Mouse (Mus musculus): ENCODE measurements around the gene Clock. TPM values are rescaled to one million over a fixed set of nuclear protein-coding genes. Genes with fewer than 3 reads are reported as not detected.

The Clock gene
- polyA plus RNA-seq, 1 experiment from 2014 or later: 15.2 TPM

GRCm38 (mm10) chr5:76182326-76182725 lies 122.3 kb downstream of the Clock start:
- H3K9ac ChIP-seq (ENCODE audit: low read length): no peak overlapping the region
- no peak overlapping the region for H3K27ac ChIP-seq (ENCODE audit: low read depth, low read length)
- H3K27me3 ChIP-seq (ENCODE audit: control insufficient read depth, insufficient read depth, low read length): no peaks in the 10 kb centered on the region
- H3K4me2 ChIP-seq (ENCODE audit: low read depth, low read length, severe bottlenecking): no peak overlapping the region
- peaks cover 6% of the 10 kb centered on the region; the same call in 1 of the 2 replicates for H3K4me1 ChIP-seq (replicated peaks; ENCODE audit: control insufficient read depth, insufficient read depth, low read length)
- ATAC-seq (replicated peaks; ENCODE audit: low FRiP score) (no peak), DNase-seq (ENCODE audit: low spot score) (no peak)
- no peaks in the 10 kb centered on the region for H3K9me3 ChIP-seq (ENCODE audit: control insufficient read depth, low read length)
- H3K36me3 ChIP-seq (ENCODE audit: control insufficient read depth, insufficient read depth, low read length): no peaks in the 10 kb centered on the region
- no peak overlapping the region for H3K4me3 ChIP-seq (ENCODE audit: low read depth, low read length)
- WGBS: 71% methylated on average over 3 of the region's 3 CpGs

GRCm38 (mm10) chr5:76179791-76180190 lies 124.8 kb downstream of the Clock start:
- 84% methylated on average over 5 of the region's 5 CpGs for WGBS
- DNase-seq (ENCODE audit: low spot score): no peak
- H3K9me3 ChIP-seq (ENCODE audit: control insufficient read depth, low read length): no peaks in the 10 kb centered on the region
- ATAC-seq (replicated peaks; ENCODE audit: low FRiP score): no peak
- H3K27me3 ChIP-seq (ENCODE audit: control insufficient read depth, insufficient read depth, low read length): no peaks in the 10 kb centered on the region
- H3K4me3 ChIP-seq (ENCODE audit: low read depth, low read length): no peak overlapping the region
- no peak overlapping the region for H3K27ac ChIP-seq (ENCODE audit: low read depth, low read length)
- H3K4me2 ChIP-seq (ENCODE audit: low read depth, low read length, severe bottlenecking): no peak overlapping the region
- H3K36me3 ChIP-seq (ENCODE audit: control insufficient read depth, insufficient read depth, low read length): no peaks in the 10 kb centered on the region
- H3K4me1 ChIP-seq (replicated peaks; ENCODE audit: control insufficient read depth, insufficient read depth, low read length): no peaks in the 10 kb centered on the region
- no peak overlapping the region for H3K9ac ChIP-seq (ENCODE audit: low read length)

DNA sequence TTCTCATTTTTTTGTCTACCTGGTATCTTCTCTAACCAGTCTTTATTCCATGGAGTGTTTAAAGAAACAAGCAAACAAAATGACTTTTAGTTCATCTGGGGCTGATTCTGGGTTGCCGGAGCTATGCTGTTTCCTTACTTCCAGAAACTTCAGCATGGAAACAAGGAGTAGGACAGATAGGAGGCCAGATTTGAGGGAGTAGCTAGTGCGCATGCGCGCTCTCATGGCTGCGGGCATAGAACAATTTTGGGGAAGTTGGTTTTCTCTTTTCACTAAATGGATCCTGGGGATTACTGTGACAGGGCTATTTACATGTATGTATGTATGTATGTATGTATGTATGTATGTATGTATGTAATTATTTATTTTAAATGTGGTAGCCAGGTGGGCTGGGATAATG lies 125.4 kb downstream of the Clock start:
- DNase-seq (ENCODE audit: low spot score): no peak
- Histone ChIP-seq H3K27ac (ENCODE audit: low read depth, low read length) (no peak overlapping the region), H3K36me3 (ENCODE audit: control insufficient read depth, insufficient read depth, low read length) (no peaks in the 10 kb centered on the region), H3K9me3 (ENCODE audit: control insufficient read depth, low read length) (no peaks in the 10 kb centered on the region), H3K4me3 (ENCODE audit: low read depth, low read length) (no peak overlapping the region), H3K27me3 (ENCODE audit: control insufficient read depth, insufficient read depth, low read length) (no peaks in the 10 kb centered on the region), H3K4me1 (replicated peaks; ENCODE audit: control insufficient read depth, insufficient read depth, low read length) (no peaks in the 10 kb centered on the region), H3K9ac (ENCODE audit: low read length) (no peak overlapping the region), H3K4me2 (ENCODE audit: low read depth, low read length, severe bottlenecking) (no peak overlapping the region)
- WGBS: 96% methylated on average over 5 of the region's 5 CpGs
- ATAC-seq (replicated peaks; ENCODE audit: low FRiP score): no peak

GRCm38 (mm10) chr5:76177664-76178063 lies 126.9 kb downstream of the Clock start:
- DNase-seq (ENCODE audit: low spot score): no peak
- Histone ChIP-seq H3K9ac (ENCODE audit: low read length) (no peak overlapping the region), H3K36me3 (ENCODE audit: control insufficient read depth, insufficient read depth, low read length) (no peaks in the 10 kb centered on the region), H3K27ac (ENCODE audit: low read depth, low read length) (no peak overlapping the region), H3K4me3 (ENCODE audit: low read depth, low read length) (no peak overlapping the region), H3K27me3 (ENCODE audit: control insufficient read depth, insufficient read depth, low read length) (no peaks in the 10 kb centered on the region), H3K9me3 (ENCODE audit: control insufficient read depth, low read length) (no peaks in the 10 kb centered on the region), H3K4me2 (ENCODE audit: low read depth, low read length, severe bottlenecking) (no peak overlapping the region), H3K4me1 (replicated peaks; ENCODE audit: control insufficient read depth, insufficient read depth, low read length) (no peaks in the 10 kb centered on the region)
- ATAC-seq (replicated peaks; ENCODE audit: low FRiP score): no peak
- WGBS: 84% methylated on average over 7 of the region's 7 CpGs

DNA sequence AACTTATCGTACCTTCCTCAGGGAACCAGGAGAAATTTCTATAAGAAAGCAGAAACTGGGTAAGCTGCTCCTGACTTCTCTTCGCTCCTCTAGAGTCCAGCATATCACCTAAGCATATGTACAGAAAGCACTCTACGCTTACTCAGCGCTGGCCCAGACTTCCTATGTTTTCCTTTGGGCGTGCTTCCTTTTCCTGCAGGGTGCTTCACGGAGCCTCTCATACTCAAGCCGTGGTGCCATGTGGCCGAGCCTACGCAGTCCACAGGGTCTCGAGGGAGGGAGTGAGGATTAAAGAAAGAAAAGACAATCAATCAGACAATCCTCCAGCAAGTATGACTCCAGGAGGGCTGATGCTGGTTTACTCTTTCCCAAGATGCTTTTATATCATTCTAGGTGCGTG lies 127.8 kb downstream of the Clock start:
- DNase-seq (ENCODE audit: low spot score) (no peak), ATAC-seq (replicated peaks; ENCODE audit: low FRiP score) (no peak)
- no peaks in the 10 kb centered on the region for H3K27me3 ChIP-seq (ENCODE audit: control insufficient read depth, insufficient read depth, low read length)
- no peaks in the 10 kb centered on the region for H3K4me1 ChIP-seq (replicated peaks; ENCODE audit: control insufficient read depth, insufficient read depth, low read length)
- no peak overlapping the region for H3K27ac ChIP-seq (ENCODE audit: low read depth, low read length)
- no peaks in the 10 kb centered on the region for H3K9me3 ChIP-seq (ENCODE audit: control insufficient read depth, low read length)
- 85% methylated on average over 11 of the region's 11 CpGs for WGBS
- no peak overlapping the region for H3K9ac ChIP-seq (ENCODE audit: low read length)
- H3K4me2 ChIP-seq (ENCODE audit: low read depth, low read length, severe bottlenecking): no peak overlapping the region
- H3K36me3 ChIP-seq (ENCODE audit: control insufficient read depth, insufficient read depth, low read length): no peaks in the 10 kb centered on the region
- no peak overlapping the region for H3K4me3 ChIP-seq (ENCODE audit: low read depth, low read length)

DNA sequence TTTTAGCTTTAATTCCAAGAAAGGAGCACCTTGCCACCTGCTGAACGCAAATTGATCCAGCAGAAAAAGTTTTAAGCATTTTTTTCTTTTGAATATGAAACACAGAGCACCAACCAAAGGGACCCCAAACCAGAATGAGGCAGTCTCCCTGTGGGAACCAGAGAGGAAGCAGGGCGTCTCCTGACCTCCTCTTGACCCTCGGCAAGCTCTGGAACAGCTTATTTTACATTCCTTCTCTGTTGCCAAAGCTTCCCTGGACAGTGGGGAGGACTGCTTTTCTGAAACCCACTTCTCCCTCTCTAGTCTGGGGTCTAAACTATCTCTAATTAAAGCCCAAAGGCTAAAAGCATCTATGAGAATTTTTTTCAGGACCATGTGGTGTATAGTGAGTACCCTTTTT lies 128.2 kb downstream of the Clock start:
- Histone ChIP-seq H3K27ac (ENCODE audit: low read depth, low read length) (no peak overlapping the region), H3K9ac (ENCODE audit: low read length) (no peak overlapping the region), H3K4me3 (ENCODE audit: low read depth, low read length) (no peak overlapping the region), H3K27me3 (ENCODE audit: control insufficient read depth, insufficient read depth, low read length) (no peaks in the 10 kb centered on the region), H3K4me2 (ENCODE audit: low read depth, low read length, severe bottlenecking) (no peak overlapping the region), H3K9me3 (ENCODE audit: control insufficient read depth, low read length) (no peaks in the 10 kb centered on the region), H3K4me1 (replicated peaks; ENCODE audit: control insufficient read depth, insufficient read depth, low read length) (no peaks in the 10 kb centered on the region), H3K36me3 (ENCODE audit: control insufficient read depth, insufficient read depth, low read length) (no peaks in the 10 kb centered on the region)
- WGBS: 65% methylated on average over 3 of the region's 3 CpGs
- DNase-seq (ENCODE audit: low spot score) (no peak), ATAC-seq (replicated peaks; ENCODE audit: low FRiP score) (no peak)

GRCm38 (mm10) chr5:76175051-76175450 lies 129.5 kb downstream of the Clock start:
- Histone ChIP-seq H3K4me3 (ENCODE audit: low read depth, low read length) (no peak overlapping the region), H3K9me3 (ENCODE audit: control insufficient read depth, low read length) (no peaks in the 10 kb centered on the region), H3K27me3 (ENCODE audit: control insufficient read depth, insufficient read depth, low read length) (no peaks in the 10 kb centered on the region), H3K9ac (ENCODE audit: low read length) (no peak overlapping the region), H3K27ac (ENCODE audit: low read depth, low read length) (no peak overlapping the region), H3K36me3 (ENCODE audit: control insufficient read depth, insufficient read depth, low read length) (no peaks in the 10 kb centered on the region), H3K4me1 (replicated peaks; ENCODE audit: control insufficient read depth, insufficient read depth, low read length) (no peaks in the 10 kb centered on the region), H3K4me2 (ENCODE audit: low read depth, low read length, severe bottlenecking) (no peak overlapping the region)
- no peak for ATAC-seq (replicated peaks; ENCODE audit: low FRiP score)
- no peak for DNase-seq (ENCODE audit: low spot score)
- WGBS: 90% methylated on average over 4 of the region's 4 CpGs

DNA sequence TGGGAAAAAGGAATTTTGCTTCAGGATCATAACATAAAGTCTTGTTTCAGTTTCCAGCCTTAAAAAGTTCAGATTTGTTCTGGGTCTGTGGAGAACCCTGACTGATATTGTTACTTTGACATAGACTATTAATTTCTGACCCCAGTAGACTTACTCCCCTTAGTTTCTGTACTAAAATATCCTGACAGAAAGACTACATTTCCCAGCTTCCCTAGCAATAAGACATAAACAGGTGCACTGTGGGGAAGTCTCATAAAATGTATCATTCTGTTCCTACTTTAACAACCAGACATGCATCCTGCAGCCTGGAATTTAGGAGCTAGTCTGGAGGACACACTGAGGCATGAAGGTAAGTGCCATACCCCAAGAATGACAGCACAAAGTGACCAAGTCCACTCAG lies 133.6 kb downstream of the Clock start:
- H3K36me3 ChIP-seq (ENCODE audit: control insufficient read depth, insufficient read depth, low read length): no peaks in the 10 kb centered on the region
- DNase-seq (ENCODE audit: low spot score) (no peak), ATAC-seq (replicated peaks; ENCODE audit: low FRiP score) (no peak)
- H3K4me3 ChIP-seq (ENCODE audit: low read depth, low read length): no peak overlapping the region
- no peaks in the 10 kb centered on the region for H3K9me3 ChIP-seq (ENCODE audit: control insufficient read depth, low read length)
- no peaks in the 10 kb centered on the region for H3K4me1 ChIP-seq (replicated peaks; ENCODE audit: control insufficient read depth, insufficient read depth, low read length)
- no peak overlapping the region for H3K9ac ChIP-seq (ENCODE audit: low read length)
- H3K27me3 ChIP-seq (ENCODE audit: control insufficient read depth, insufficient read depth, low read length): no peaks in the 10 kb centered on the region
- H3K4me2 ChIP-seq (ENCODE audit: low read depth, low read length, severe bottlenecking): no peak overlapping the region
- no peak overlapping the region for H3K27ac ChIP-seq (ENCODE audit: low read depth, low read length)

GRCm38 (mm10) chr5:76170522-76170921 lies 134.1 kb downstream of the Clock start:
- H3K9me3 ChIP-seq (ENCODE audit: control insufficient read depth, low read length): no peaks in the 10 kb centered on the region
- no peak overlapping the region for H3K9ac ChIP-seq (ENCODE audit: low read length)
- no peaks in the 10 kb centered on the region for H3K4me1 ChIP-seq (replicated peaks; ENCODE audit: control insufficient read depth, insufficient read depth, low read length)
- H3K27me3 ChIP-seq (ENCODE audit: control insufficient read depth, insufficient read depth, low read length): no peaks in the 10 kb centered on the region
- H3K36me3 ChIP-seq (ENCODE audit: control insufficient read depth, insufficient read depth, low read length): no peaks in the 10 kb centered on the region
- no peak for DNase-seq (ENCODE audit: low spot score)
- ATAC-seq (replicated peaks; ENCODE audit: low FRiP score): no peak
- H3K27ac ChIP-seq (ENCODE audit: low read depth, low read length): no peak overlapping the region
- H3K4me2 ChIP-seq (ENCODE audit: low read depth, low read length, severe bottlenecking): no peak overlapping the region
- H3K4me3 ChIP-seq (ENCODE audit: low read depth, low read length): no peak overlapping the region
- WGBS: 78% methylated on average over 4 of the region's 4 CpGs

Measured in forebrain, embryonic 11.5 days (tissue).